Mouse (Mus musculus): ENCODE measurements at regions not wholly inside any gene's neighbourhood (a gene's known extent, or its start where the extent isn't known, plus 50 kb on each side); places are given as distances from the start of the nearest gene placed in this dataset.

GRCm38 (mm10) chr12:69016705-69017306 is 142.2 kb downstream of the Rps29 start:
- H3K4me3 ChIP-seq (replicated peaks; ENCODE audit: extremely low read depth, low read depth, low read length): no peak overlapping the region
- no peak for DNase-seq
- no peaks in the 10 kb centered on the region for H3K4me1 ChIP-seq (ENCODE audit: control insufficient read depth, insufficient read depth, low read length)
- TF ChIP-seq POLR2A (IDR thresholded peaks at IDR 0.05; ENCODE audit: borderline replicate concordance, extremely low read depth, low read depth, low read length): no peak
- no peak for TF ChIP-seq CTCF (IDR thresholded peaks at IDR 0.05; ENCODE audit: insufficient read depth, low read length)
- WGBS: 87% methylated on average over 7 of the region's 7 CpGs

- no peak for TF ChIP-seq CTCF (IDR thresholded peaks at IDR 0.05; ENCODE audit: insufficient read depth, low read length)
- TF ChIP-seq POLR2A (IDR thresholded peaks at IDR 0.05; ENCODE audit: borderline replicate concordance, extremely low read depth, low read depth, low read length): no peak
- no peak for DNase-seq
Observed at GRCm38 (mm10) chr12:69005141-69005540, 153.8 kb downstream of the Rps29 start.

DNA sequence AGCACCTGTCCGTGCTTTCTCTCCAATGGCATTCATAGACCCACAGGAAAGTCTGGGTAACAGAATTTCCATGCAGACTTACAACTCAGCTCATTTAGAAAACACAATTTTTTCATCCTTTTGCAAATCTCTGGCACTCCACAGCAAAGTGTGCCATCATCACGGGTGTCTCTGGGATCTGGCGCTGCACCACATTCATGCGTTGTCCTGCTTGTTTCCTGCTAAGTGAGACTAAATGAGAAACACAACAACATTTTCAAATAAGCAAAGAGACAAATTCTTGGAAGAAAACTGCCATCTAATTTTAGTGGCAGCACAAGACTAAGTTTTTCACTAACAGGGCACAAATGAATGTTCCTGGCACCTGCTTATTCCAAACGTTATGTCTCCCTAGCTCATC is 156.9 kb downstream of the Rps29 start:
- Histone ChIP-seq H3K4me1 (ENCODE audit: control insufficient read depth, insufficient read depth, low read length) (no peaks in the 10 kb centered on the region), H3K4me3 (replicated peaks; ENCODE audit: extremely low read depth, low read depth, low read length) (no peak overlapping the region)
- WGBS: 77% methylated on average over 5 of the region's 5 CpGs
- TF ChIP-seq POLR2A (IDR thresholded peaks at IDR 0.05; ENCODE audit: borderline replicate concordance, extremely low read depth, low read depth, low read length): no peak
- no peak for TF ChIP-seq CTCF (IDR thresholded peaks at IDR 0.05; ENCODE audit: insufficient read depth, low read length)
- DNase-seq: no peak

More at GRCm38 (mm10) chr12:69005141-69005540, 153.8 kb downstream of the Rps29 start:
- Histone ChIP-seq H3K4me3 (replicated peaks; ENCODE audit: extremely low read depth, low read depth, low read length) (no peak overlapping the region), H3K4me1 (ENCODE audit: control insufficient read depth, insufficient read depth, low read length) (no peaks in the 10 kb centered on the region)

- no peaks in the 10 kb centered on the region for H3K4me1 ChIP-seq (ENCODE audit: control insufficient read depth, insufficient read depth, low read length)
- TF ChIP-seq CTCF (IDR thresholded peaks at IDR 0.05; ENCODE audit: insufficient read depth, low read length) (no peak), POLR2A (IDR thresholded peaks at IDR 0.05; ENCODE audit: borderline replicate concordance, extremely low read depth, low read depth, low read length) (no peak)
- H3K4me3 ChIP-seq (replicated peaks; ENCODE audit: extremely low read depth, low read depth, low read length): no peak overlapping the region
- whole genome bisulfite sequencing: 71% methylated on average over 6 of the region's 6 CpGs
- DNase-seq: no peak
Observed at GRCm38 (mm10) chr12:68997259-68997658, 161.7 kb downstream of the Rps29 start.

GRCm38 (mm10) chr12:68996740-68997139 is 162.2 kb downstream of the Rps29 start:
- Histone ChIP-seq H3K4me1 (ENCODE audit: control insufficient read depth, insufficient read depth, low read length) (no peaks in the 10 kb centered on the region), H3K4me3 (replicated peaks; ENCODE audit: extremely low read depth, low read depth, low read length) (no peak overlapping the region)
- 65% methylated on average over 12 of the region's 12 CpGs for WGBS
- no peak for TF ChIP-seq POLR2A (IDR thresholded peaks at IDR 0.05; ENCODE audit: borderline replicate concordance, extremely low read depth, low read depth, low read length)
- TF ChIP-seq CTCF (IDR thresholded peaks at IDR 0.05; ENCODE audit: insufficient read depth, low read length): no peak
- DNase-seq: no peak

DNA sequence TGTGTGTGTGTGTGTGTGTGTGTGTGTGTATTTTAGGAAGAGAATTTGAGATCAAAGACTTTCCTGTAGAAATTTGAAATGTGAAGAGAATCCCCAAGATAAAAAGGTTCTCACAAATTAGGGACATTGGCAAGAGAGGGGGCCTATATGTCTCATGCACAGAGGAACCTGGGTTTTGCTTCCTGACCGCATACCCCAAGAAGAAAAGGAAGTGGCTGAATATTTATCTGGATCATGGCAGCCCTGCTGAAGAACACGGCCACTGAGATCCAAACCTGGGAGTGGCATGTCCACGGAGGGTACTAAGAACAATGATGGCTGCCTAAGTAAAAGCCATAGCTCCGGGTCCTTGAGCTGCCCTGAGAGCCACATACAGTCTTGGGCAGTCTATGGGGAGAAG is 178.3 kb downstream of the Rps29 start:
- WGBS: 76% methylated on average over 4 of the region's 4 CpGs
- Histone ChIP-seq H3K4me3 (replicated peaks; ENCODE audit: extremely low read depth, low read depth, low read length) (no peak overlapping the region), H3K4me1 (ENCODE audit: control insufficient read depth, insufficient read depth, low read length) (no peaks in the 10 kb centered on the region)
- no peak for TF ChIP-seq POLR2A (IDR thresholded peaks at IDR 0.05; ENCODE audit: borderline replicate concordance, extremely low read depth, low read depth, low read length)
- no peak for TF ChIP-seq CTCF (IDR thresholded peaks at IDR 0.05; ENCODE audit: insufficient read depth, low read length)
- DNase-seq: no peak

GRCm38 (mm10) chr12:68980173-68980572 is 178.8 kb downstream of the Rps29 start:
- Histone ChIP-seq H3K4me3 (replicated peaks; ENCODE audit: extremely low read depth, low read depth, low read length) (no peak overlapping the region), H3K4me1 (ENCODE audit: control insufficient read depth, insufficient read depth, low read length) (no peaks in the 10 kb centered on the region)
- DNase-seq: no peak
- WGBS: 53% methylated on average over 4 of the region's 4 CpGs
- no peak for TF ChIP-seq POLR2A (IDR thresholded peaks at IDR 0.05; ENCODE audit: borderline replicate concordance, extremely low read depth, low read depth, low read length)
- no peak for TF ChIP-seq CTCF (IDR thresholded peaks at IDR 0.05; ENCODE audit: insufficient read depth, low read length)

GRCm38 (mm10) chr12:68979232-68979631 is 179.8 kb downstream of the Rps29 start:
- DNase-seq: no peak
- TF ChIP-seq POLR2A (IDR thresholded peaks at IDR 0.05; ENCODE audit: borderline replicate concordance, extremely low read depth, low read depth, low read length) (no peak), CTCF (IDR thresholded peaks at IDR 0.05; ENCODE audit: insufficient read depth, low read length) (no peak)
- 94% methylated on average over 3 of the region's 3 CpGs for WGBS
- Histone ChIP-seq H3K4me1 (ENCODE audit: control insufficient read depth, insufficient read depth, low read length) (no peaks in the 10 kb centered on the region), H3K4me3 (replicated peaks; ENCODE audit: extremely low read depth, low read depth, low read length) (no peak overlapping the region)

- TF ChIP-seq POLR2A (IDR thresholded peaks at IDR 0.05; ENCODE audit: borderline replicate concordance, extremely low read depth, low read depth, low read length) (no peak), CTCF (IDR thresholded peaks at IDR 0.05; ENCODE audit: insufficient read depth, low read length) (no peak)
- no peak for DNase-seq
- H3K4me1 ChIP-seq (ENCODE audit: control insufficient read depth, insufficient read depth, low read length): no peaks in the 10 kb centered on the region
- 54% methylated on average over 4 of the region's 4 CpGs for WGBS
- H3K4me3 ChIP-seq (replicated peaks; ENCODE audit: extremely low read depth, low read depth, low read length): no peak overlapping the region
Observed at GRCm38 (mm10) chr12:68977276-68977675, 181.7 kb downstream of the Rps29 start.

- no peak for TF ChIP-seq CTCF (IDR thresholded peaks at IDR 0.05; ENCODE audit: insufficient read depth, low read length)
- TF ChIP-seq POLR2A (IDR thresholded peaks at IDR 0.05; ENCODE audit: borderline replicate concordance, extremely low read depth, low read depth, low read length): no peak
- DNase-seq: no peak
- Histone ChIP-seq H3K4me3 (replicated peaks; ENCODE audit: extremely low read depth, low read depth, low read length) (no peak overlapping the region), H3K4me1 (ENCODE audit: control insufficient read depth, insufficient read depth, low read length) (no peaks in the 10 kb centered on the region)
- WGBS: 72% methylated on average over 2 of the region's 2 CpGs
Observed at GRCm38 (mm10) chr12:68947240-68947639, 211.7 kb downstream of the Rps29 start.
